Mouse (Mus musculus) cerebellum, adult 11 months (tissue): ENCODE measurements at regions not wholly inside any gene's neighbourhood (a gene's known extent, or its start where the extent isn't known, plus 50 kb on each side); places are given as distances from the start of the nearest gene placed in this dataset.

Source experiments
- DNase-seq: peaks from one replicate; pipeline ENCODE4 v3.0.0; 2022

- no peak for DNase-seq
Observed at GRCm38 (mm10) chr1:193551340-193551739, 181.2 kb upstream of the Camk1g start.

DNA sequence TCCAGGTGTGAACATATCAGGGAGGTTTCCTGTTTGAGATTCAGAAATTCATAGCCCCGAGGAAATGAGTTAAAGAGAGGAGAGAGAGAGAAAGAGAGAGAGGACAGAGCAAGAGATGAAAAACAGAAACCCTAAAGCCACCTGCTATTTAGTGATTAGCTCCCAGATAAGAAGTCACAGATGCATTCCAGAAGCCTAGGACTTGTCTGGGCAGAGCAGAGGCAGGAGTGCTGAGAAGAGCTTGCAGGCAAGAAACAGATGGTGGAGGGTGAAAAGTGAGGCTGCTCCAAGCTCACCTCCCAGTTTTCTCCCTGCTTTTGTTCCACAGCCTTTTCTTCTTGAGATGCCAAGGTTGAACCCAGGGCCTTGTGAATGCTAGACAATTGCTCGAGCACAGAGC lies 180.7 kb upstream of the Camk1g start:
- DNase-seq: no peak

GRCm38 (mm10) chr1:193547356-193547755 lies 177.3 kb upstream of the Camk1g start:
- no peak for DNase-seq

DNA sequence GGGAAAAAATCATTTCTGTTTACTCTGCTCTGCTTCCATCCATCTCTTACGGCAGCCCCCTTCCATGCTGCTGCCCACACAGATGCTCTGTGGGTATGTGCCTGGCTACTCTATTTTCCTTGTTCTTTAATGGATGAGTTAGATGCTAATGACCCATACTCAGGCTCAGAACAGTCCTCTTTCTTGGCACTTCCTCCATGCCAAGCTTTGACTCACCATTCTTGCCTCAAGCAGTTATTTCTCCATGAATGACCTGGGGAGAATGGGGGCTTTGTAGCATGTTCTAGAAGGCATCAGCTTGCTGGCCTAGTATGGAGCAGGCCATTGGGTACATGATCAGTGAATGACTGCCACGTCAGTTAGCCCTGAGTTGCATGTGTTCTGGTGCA lies 175.9 kb upstream of the Camk1g start:
- DNase-seq: no peak

- DNase-seq: no peak
Observed at GRCm38 (mm10) chr1:193545406-193546043, 175.4 kb upstream of the Camk1g start.

DNA sequence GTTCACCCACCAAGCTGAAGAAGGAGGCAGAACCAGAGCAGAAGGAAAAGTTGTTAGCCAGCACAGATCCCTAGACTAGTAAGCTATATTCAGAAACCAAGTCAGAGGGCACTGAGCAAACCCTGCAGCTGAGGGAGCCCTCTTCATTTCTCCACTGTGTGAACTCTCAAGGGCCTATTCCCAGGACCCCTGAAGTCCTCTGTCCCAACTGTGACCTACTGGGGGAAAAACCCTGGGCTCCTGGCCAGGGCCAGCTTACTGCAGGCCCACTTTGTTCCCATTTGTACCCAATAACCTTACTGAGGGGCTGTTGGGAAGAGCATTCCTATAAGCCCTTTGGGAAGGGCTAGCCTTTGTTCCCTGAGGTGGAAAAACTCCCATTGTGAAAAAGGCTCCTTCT lies 174.7 kb upstream of the Camk1g start:
- DNase-seq: no peak

- no peak for DNase-seq
Observed at GRCm38 (mm10) chr1:193543834-193544233, 173.7 kb upstream of the Camk1g start.

DNA sequence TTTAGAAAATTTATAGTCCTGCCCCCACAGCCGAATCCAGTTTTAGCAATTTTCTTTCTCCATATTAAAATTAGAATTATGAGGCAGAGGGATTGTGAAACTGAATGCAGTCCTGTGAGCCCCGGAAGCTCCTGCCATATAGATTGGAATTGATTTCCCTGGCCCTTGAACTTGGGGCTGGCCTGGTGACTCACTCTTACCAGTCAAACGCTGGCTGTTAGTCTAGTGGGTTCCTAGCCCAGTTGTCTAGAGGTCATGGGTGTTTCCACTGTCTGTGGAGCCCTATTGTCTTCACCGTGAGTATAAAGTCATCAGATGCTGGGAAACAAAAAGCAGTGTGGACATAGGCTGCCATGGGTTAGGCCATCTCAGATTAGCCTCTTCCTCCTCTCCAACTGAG lies 173.2 kb upstream of the Camk1g start:
- DNase-seq: no peak

GRCm38 (mm10) chr1:193541934-193542580 lies 172.0 kb upstream of the Camk1g start:
- DNase-seq: no peak

DNA sequence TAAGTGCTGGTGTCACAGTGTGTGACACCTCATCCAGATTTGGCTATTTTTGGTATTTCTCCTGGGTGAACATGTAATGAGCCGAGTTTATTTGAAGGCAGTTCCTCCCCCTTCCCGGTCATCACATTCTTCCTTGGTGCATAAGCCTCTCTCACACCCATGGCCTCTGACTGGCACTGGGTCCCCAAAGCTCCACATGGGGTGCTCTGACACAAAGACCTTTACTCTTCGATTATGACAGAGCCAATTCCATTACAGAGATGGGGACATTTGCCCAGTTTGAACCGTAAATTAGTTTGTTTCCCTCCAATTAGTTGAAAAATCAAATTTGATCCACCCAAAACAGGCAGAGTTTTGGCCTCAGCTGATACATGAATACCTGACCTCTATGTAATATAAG lies 171.2 kb upstream of the Camk1g start:
- DNase-seq: no peak

- no peak for DNase-seq
Observed at GRCm38 (mm10) chr1:193540486-193540885, 170.4 kb upstream of the Camk1g start.

DNA sequence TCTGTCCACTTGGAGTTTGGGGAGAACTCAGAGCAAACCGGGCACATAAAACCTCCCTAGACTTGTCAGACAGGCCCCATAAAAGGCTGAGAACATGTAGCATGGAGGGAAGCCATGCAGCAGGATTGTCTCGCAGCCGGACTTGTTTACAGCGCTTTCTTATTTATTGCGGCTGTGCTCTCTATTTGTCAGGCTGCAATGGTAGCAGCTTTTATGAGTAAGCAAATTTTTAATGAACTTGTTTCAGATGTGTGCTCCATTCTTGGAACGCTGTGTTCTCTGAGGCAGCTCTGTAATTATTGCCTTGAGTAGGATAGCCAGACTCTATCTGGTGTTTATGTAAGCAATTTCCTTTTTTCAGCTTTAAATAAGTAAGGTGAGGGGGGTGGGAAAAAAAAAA lies 169.2 kb upstream of the Camk1g start:
- no peak for DNase-seq

GRCm38 (mm10) chr1:193538425-193538824 lies 168.3 kb upstream of the Camk1g start:
- DNase-seq: no peak

GRCm38 (mm10) chr1:193537616-193538015 lies 167.5 kb upstream of the Camk1g start:
- no peak for DNase-seq

- no peak for DNase-seq
Observed at GRCm38 (mm10) chr1:193536552-193536951, 166.5 kb upstream of the Camk1g start.

GRCm38 (mm10) chr1:193534449-193534848 lies 164.4 kb upstream of the Camk1g start:
- DNase-seq: no peak

GRCm38 (mm10) chr1:193526501-193526900 lies 156.4 kb upstream of the Camk1g start:
- DNase-seq: no peak

- DNase-seq: no peak
Observed at GRCm38 (mm10) chr1:193522007-193522406, 151.9 kb upstream of the Camk1g start.

DNA sequence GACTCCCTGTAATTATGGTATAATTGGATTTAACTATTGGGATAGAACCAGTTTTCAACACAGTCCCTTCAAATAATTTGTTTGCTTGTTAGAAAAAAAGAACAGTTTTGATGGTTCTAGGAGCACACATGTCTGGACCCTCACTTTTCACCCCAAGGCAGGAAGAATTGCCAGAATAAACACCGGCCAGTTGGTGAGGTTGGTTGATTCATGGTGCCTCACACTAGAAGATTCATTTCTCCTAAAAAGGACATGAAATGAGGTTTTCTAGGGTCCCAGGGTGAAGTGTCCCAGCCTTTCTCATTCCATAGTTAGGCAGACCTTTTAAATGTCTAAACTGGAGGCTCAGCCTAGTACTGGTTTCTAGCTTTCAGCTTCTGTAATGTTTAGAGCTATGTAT lies 148.7 kb upstream of the Camk1g start:
- no peak for DNase-seq

DNA sequence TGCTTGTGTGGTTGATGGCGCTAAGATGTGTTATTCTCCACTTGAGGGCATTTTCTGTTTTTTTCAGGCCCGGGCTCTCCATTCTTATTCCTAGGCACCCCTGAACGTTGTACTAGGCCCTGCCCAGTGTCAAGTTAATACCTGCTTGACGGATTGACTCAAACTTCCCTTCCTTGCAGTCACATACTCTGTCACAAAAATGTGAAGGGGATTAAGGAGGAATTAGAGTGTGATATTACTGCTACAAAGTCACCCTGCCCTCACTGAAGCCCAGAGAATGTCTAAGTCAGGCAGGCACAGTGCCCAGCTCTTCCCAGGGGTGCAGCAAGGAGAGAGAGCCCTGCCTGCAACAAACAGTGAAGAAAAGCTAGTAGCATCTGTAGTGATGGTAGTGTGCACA lies 147.9 kb upstream of the Camk1g start:
- DNase-seq: no peak

- DNase-seq: no peak
Observed at GRCm38 (mm10) chr1:193517293-193517692, 147.2 kb upstream of the Camk1g start.

DNA sequence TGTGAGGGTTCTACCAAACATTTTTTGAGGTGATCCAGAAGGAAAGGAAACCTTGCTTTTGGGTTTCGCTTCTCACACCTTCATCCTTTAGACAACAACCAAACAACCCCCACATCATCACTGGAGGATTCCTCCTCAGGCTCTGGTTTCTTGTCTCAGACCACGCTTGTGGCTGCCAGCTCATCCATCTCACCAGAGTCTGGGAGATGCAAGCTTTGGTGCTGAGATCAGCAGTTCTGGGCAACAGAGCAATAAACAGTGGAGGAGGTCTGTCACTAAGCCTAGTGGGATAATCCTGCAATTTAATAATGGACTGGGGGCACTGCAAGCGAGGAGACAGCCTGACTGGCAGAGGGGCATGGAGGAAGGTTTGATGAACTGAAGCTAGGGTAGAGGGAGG lies 146.3 kb upstream of the Camk1g start:
- DNase-seq: no peak

DNA sequence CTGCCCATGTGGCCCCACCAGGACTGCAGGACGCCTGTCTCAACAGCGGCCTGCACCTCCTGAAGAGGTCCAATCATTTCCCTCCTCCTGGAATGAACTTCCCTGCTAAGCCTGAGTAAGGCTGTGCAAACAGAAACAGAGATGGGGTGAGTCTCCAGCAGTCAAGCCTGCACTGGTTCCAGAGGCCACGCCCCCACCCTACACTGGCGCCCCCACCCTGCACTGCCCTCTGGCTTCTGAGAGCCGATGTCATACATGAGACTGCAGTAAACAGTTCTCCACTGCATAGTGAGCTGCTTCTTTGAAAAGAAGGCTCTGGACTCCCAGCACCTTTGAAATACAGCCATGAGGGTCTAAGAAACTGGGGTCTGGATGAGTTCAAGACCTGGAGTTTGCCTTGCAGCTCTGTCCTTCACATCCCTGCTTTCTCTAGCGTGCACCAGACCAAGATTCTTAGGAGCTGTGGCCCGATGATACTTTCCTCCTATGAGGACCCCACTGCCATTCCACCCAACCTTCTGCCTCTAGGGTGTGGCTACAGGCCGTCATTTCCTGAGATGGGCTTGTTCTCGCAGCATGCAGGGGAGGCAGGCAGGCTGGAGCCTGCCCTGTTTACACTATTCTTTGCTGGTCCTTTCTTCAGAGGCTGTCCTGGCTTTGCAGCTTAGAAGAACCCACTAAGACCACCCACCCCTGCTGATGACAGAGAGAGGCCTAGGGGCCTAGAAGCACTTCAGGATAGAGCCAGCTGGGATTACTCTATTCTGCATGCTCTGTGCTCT lies 144.0 kb upstream of the Camk1g start:
- no peak for DNase-seq

DNA sequence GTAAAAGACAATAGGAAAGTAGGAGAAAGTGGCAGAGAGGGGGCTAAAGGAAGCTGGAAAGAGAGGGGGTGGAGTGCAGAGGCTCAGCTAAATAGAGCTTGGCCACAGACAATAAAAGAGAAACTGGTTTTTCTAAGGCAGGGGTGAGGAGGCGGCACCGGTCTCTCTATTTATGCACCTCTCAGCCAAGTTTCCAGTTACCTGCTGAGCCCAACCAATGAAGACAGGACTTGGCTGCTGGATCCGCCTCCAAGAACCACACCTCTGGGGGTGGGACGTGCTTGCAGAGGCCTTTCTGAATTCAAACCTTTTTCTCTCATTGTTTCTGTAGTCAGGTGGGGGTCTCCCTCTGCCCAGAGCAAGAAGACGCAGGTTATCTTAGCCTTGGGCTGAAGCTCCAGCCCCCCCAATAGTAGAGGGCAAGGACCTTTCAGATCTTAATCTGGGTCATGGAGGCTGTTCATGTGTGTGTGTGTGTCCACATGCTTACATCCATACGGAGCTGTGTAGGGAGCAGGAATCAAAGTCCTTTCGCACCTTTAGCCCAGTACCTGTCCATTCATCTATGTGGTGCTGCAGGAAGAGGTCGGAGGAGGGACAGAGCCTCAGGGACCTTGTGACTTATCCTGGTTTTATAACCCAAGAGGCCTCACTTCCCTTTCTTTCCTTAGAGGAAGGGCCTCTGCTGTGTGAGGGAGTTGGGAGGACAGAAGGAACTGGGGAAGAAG lies 140.1 kb upstream of the Camk1g start:
- no peak for DNase-seq
